ENCODE assay signal across 9 mouse cellular contexts in genomic region chr9:120098682-120099081, GRCm38 (mm10). TPM values are rescaled to one million over a fixed set of nuclear protein-coding genes. Genes with fewer than 3 reads are reported as not detected.
DNase-seq lines count a peak whose midpoint lies in the region; ATAC-seq and TF ChIP-seq lines count a peak whose summit lies in the region.
"Had no signal": no experiment of that assay in that cellular context is flagged by ENCODE, and none has a peak within 500 bp of the region (broad histone marks: within the 10 kb centered on the region; RNA-seq: fewer than 3 reads in every experiment).

No protein-coding gene starts in this region.

- H3K27ac ChIP-seq in forebrain, embryonic 16.5 days (ENCODE audit: low read length): no peak overlapping the region
- H3K27ac ChIP-seq in intestine, postnatal 0 days (ENCODE audit: low read depth, low read length): no peak overlapping the region
- no peak overlapping the region for H3K27ac ChIP-seq in limb, embryonic 14.5 days (replicated peaks; ENCODE audit: low read depth, low read length)
- H3K27ac ChIP-seq: limb, embryonic 15.5 days had no signal

- H3K27me3 ChIP-seq in forebrain, embryonic 16.5 days (replicated peaks; ENCODE audit: control insufficient read depth, insufficient read depth, low read length): no peaks in the 10 kb centered on the region
- no peaks in the 10 kb centered on the region for H3K27me3 ChIP-seq in intestine, postnatal 0 days (replicated peaks; ENCODE audit: control insufficient read depth, insufficient read depth, low read length)
- no peaks in the 10 kb centered on the region for H3K27me3 ChIP-seq in limb, embryonic 14.5 days (ENCODE audit: control insufficient read depth, insufficient read depth, low read length)
- H3K27me3 ChIP-seq: limb, embryonic 15.5 days had no signal

- TF ChIP-seq POLR2A in limb, embryonic 14.5 days (IDR thresholded peaks at IDR 0.05; ENCODE audit: borderline replicate concordance, extremely low read depth, insufficient read depth, insufficient read length): no peak

- whole genome bisulfite sequencing in forebrain, embryonic 16.5 days: 20% methylated on average over 7 of the region's 7 CpGs
- WGBS in intestine, postnatal 0 days: 20% methylated on average over 7 of the region's 7 CpGs
- WGBS in limb, embryonic 14.5 days: 25% methylated on average over 7 of the region's 7 CpGs

- peak; percentile 41 to 87 for DNase-seq in adrenal gland, adult (ENCODE audit: inconsistent age in 2 of 2, low spot score in 1 of 2)
- no peak for DNase-seq in adrenal gland, adult 8-10 months
- peak; percentile 85 for DNase-seq in CD4-positive, CD25-positive, alpha-beta regulatory T cell, adult 2 months (ENCODE audit: low read depth, low spot score)
- peak; percentile 84 for DNase-seq in brain, adult 2 months (ENCODE audit: low read depth, low spot score)
- DNase-seq in limb, embryonic 14.5 days (ENCODE audit: low spot score): peak; percentile 87
- DNase-seq in retina, postnatal 1 day: peak; percentile 77

- peak; percentile 89 for TF ChIP-seq CTCF in intestine, postnatal 0 days (IDR thresholded peaks at IDR 0.05; ENCODE audit: low read depth)

- H3K9ac ChIP-seq in forebrain, embryonic 16.5 days (replicated peaks; ENCODE audit: low read depth, low read length): no peak overlapping the region
- H3K9ac ChIP-seq in intestine, postnatal 0 days (ENCODE audit: low read depth, low read length): no peak overlapping the region
- no peak overlapping the region for H3K9ac ChIP-seq in limb, embryonic 14.5 days (ENCODE audit: low read depth, low read length, severe bottlenecking)
- H3K9ac ChIP-seq: limb, embryonic 15.5 days had no signal

- peak; percentile 54 for ATAC-seq in forebrain, embryonic 16.5 days
- 0 out of 2 replicates have a peak, but pooled peaks have one; percentile 49 for ATAC-seq in intestine, postnatal 0 days
- ATAC-seq in limb, embryonic 14.5 days (ENCODE audit: low FRiP score, low read depth): no peak

- H3K4me1 ChIP-seq in forebrain, embryonic 16.5 days (replicated peaks; ENCODE audit: control insufficient read depth, insufficient read depth, low read length): no peaks in the 10 kb centered on the region
- no peaks in the 10 kb centered on the region for H3K4me1 ChIP-seq in intestine, postnatal 0 days (replicated peaks; ENCODE audit: control insufficient read depth, insufficient read depth, low read length)
- H3K4me1 ChIP-seq in limb, embryonic 14.5 days (ENCODE audit: control insufficient read depth, insufficient read depth, low read length): no peaks in the 10 kb centered on the region
- H3K4me1 ChIP-seq: limb, embryonic 15.5 days had no signal

- no peak overlapping the region for H3K4me2 ChIP-seq in forebrain, embryonic 16.5 days (ENCODE audit: low read length)
- no peak overlapping the region for H3K4me2 ChIP-seq in intestine, postnatal 0 days (replicated peaks; ENCODE audit: low read depth)
- H3K4me2 ChIP-seq in limb, embryonic 14.5 days (replicated peaks; ENCODE audit: low read depth, low read length, severe bottlenecking): no peak overlapping the region
- H3K4me2 ChIP-seq: limb, embryonic 15.5 days had no signal

- H3K9me3 ChIP-seq in forebrain, embryonic 16.5 days (ENCODE audit: control insufficient read depth, low read length): no peaks in the 10 kb centered on the region
- no peaks in the 10 kb centered on the region for H3K9me3 ChIP-seq in intestine, postnatal 0 days (ENCODE audit: control insufficient read depth)
- H3K9me3 ChIP-seq in limb, embryonic 14.5 days (ENCODE audit: control insufficient read depth, low read length): no peaks in the 10 kb centered on the region
- H3K9me3 ChIP-seq: limb, embryonic 15.5 days had no signal

- no peaks in the 10 kb centered on the region for H3K36me3 ChIP-seq in forebrain, embryonic 16.5 days (ENCODE audit: control insufficient read depth, insufficient read depth)
- no peaks in the 10 kb centered on the region for H3K36me3 ChIP-seq in intestine, postnatal 0 days (ENCODE audit: control insufficient read depth, insufficient read depth)
- no peaks in the 10 kb centered on the region for H3K36me3 ChIP-seq in limb, embryonic 14.5 days (ENCODE audit: control insufficient read depth, insufficient read depth, low read length)
- H3K36me3 ChIP-seq: limb, embryonic 15.5 days had no signal

- H3K4me3 ChIP-seq in forebrain, embryonic 16.5 days (replicated peaks; ENCODE audit: low read length): no peak overlapping the region
- H3K4me3 ChIP-seq in intestine, postnatal 0 days (ENCODE audit: low read depth, low read length): no peak overlapping the region
- no peak overlapping the region for H3K4me3 ChIP-seq in limb, embryonic 14.5 days (replicated peaks; ENCODE audit: low read length)
- H3K4me3 ChIP-seq: limb, embryonic 15.5 days had no signal

RNA-seq across cellular contexts. Expression of gene Ccr8, which starts 6.8 kb away (rescaled TPM):
- total RNA-seq in adrenal gland, adult 8-10 months (2022): not detected
- not detected in 2 replicates for polyA plus RNA-seq in forebrain, embryonic 16.5 days (2015; fragmentation: Nextera tagmentation; extraction: Ambion mirVana)
- polyA plus RNA-seq in intestine, postnatal 0 days (2015; fragmentation: Nextera tagmentation; extraction: Ambion mirVana): 0.25 and 0.42 TPM in 2 replicates
- 1.6 and 2.4 TPM in 2 replicates for polyA plus RNA-seq in limb, embryonic 14.5 days (2012; rRNA removed)
- 3.4 and 4.0 TPM in 2 replicates for polyA plus RNA-seq in limb, embryonic 14.5 days (2014; fragmentation: Nextera tagmentation; extraction: Ambion mirVana)

RNA-seq across cellular contexts. Expression of gene Slc25a38, which starts 11.5 kb away (rescaled TPM):
- 10 to 100 TPM; 30.0 to 35.8 (median 30.9) TPM for total RNA-seq in adrenal gland, adult 8-10 months (2022)
- 37.5 and 39.4 TPM in 2 replicates for polyA plus RNA-seq in forebrain, embryonic 16.5 days (2015; fragmentation: Nextera tagmentation; extraction: Ambion mirVana)
- polyA plus RNA-seq in intestine, postnatal 0 days (2015; fragmentation: Nextera tagmentation; extraction: Ambion mirVana): 15.8 and 16.1 TPM in 2 replicates
- 31.9 and 34.9 TPM in 2 replicates for polyA plus RNA-seq in limb, embryonic 14.5 days (2012; rRNA removed)
- polyA plus RNA-seq in limb, embryonic 14.5 days (2014; fragmentation: Nextera tagmentation; extraction: Ambion mirVana): 25.7 and 26.0 TPM in 2 replicates

RNA-seq across cellular contexts. Expression of gene Rpsa, which starts 28.8 kb away (rescaled TPM):
- total RNA-seq in adrenal gland, adult 8-10 months (2022): 100 to 1,000 TPM; 670 to 850 (median 733) TPM
- polyA plus RNA-seq in forebrain, embryonic 16.5 days (2015; fragmentation: Nextera tagmentation; extraction: Ambion mirVana): 953 and 1,017 TPM in 2 replicates
- 654 and 675 TPM in 2 replicates for polyA plus RNA-seq in intestine, postnatal 0 days (2015; fragmentation: Nextera tagmentation; extraction: Ambion mirVana)
- polyA plus RNA-seq in limb, embryonic 14.5 days (2012; rRNA removed): 2,717 and 3,331 TPM in 2 replicates
- 2,066 and 2,128 TPM in 2 replicates for polyA plus RNA-seq in limb, embryonic 14.5 days (2014; fragmentation: Nextera tagmentation; extraction: Ambion mirVana)

RNA-seq across cellular contexts. Expression of gene Cx3cr1, which starts 29.0 kb away (rescaled TPM):
- 10 to 100 TPM in 2 of 4 experiments, 1 to 10 TPM in 2; 5.7 to 18.2 (median 12.4) TPM for total RNA-seq in adrenal gland, adult 8-10 months (2022)
- 6.4 and 7.0 TPM in 2 replicates for polyA plus RNA-seq in forebrain, embryonic 16.5 days (2015; fragmentation: Nextera tagmentation; extraction: Ambion mirVana)
- polyA plus RNA-seq in intestine, postnatal 0 days (2015; fragmentation: Nextera tagmentation; extraction: Ambion mirVana): 5.4 and 6.5 TPM in 2 replicates
- 11.0 and 12.3 TPM in 2 replicates for polyA plus RNA-seq in limb, embryonic 14.5 days (2012; rRNA removed)
- polyA plus RNA-seq in limb, embryonic 14.5 days (2014; fragmentation: Nextera tagmentation; extraction: Ambion mirVana): 10.1 and 12.5 TPM in 2 replicates

RNA-seq across cellular contexts. Expression of gene Mobp, which starts 50.8 kb away (rescaled TPM):
- total RNA-seq in adrenal gland, adult 8-10 months (2022): under 1 TPM; 0.23 to 0.59 (median 0.37) TPM
- 0.13 TPM in 1 of 2 replicates, not detected in the other for polyA plus RNA-seq in forebrain, embryonic 16.5 days (2015; fragmentation: Nextera tagmentation; extraction: Ambion mirVana)
- 0.05 TPM in 1 of 2 replicates, not detected in the other for polyA plus RNA-seq in intestine, postnatal 0 days (2015; fragmentation: Nextera tagmentation; extraction: Ambion mirVana)
- polyA plus RNA-seq in limb, embryonic 14.5 days (2012; rRNA removed): not detected in 2 replicates
- polyA plus RNA-seq in limb, embryonic 14.5 days (2014; fragmentation: Nextera tagmentation; extraction: Ambion mirVana): not detected in 2 replicates
